14 mouse cellular contexts compared by ENCODE assay signal in the genomic region with DNA sequence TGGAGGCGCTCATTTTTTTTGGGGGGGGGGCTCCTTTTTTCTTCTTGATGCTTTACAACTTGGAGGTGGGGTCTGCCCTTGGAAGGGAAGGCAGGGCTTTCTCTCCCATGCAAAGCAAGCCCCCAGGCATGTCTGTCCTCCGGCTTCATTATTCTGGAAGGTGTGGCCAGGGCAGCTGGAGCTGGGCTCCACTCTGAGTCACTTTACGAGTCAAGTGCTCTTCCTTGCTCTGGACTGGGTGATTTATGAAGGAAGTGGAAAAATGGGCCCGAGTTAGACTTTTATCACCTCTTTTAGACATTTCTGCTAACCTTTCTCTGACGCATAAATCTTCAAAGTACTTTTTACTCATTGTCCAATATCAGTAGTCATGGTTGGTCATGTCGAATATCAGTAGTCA.
"Had no signal": no experiment of that assay in that cellular context is flagged by ENCODE, and none has a peak within 500 bp of the region (broad histone marks: within the 10 kb centered on the region; RNA-seq: fewer than 3 reads in every experiment).

No protein-coding gene starts in this region.

- H3K4me3 ChIP-seq: megakaryocyte, embryonic 14.5 days; midbrain, embryonic 13.5 days; midbrain, embryonic 15.5 days; neural tube, embryonic 12.5 days; stomach, embryonic 15.5 days had no signal

- H3K27me3 ChIP-seq: midbrain, embryonic 13.5 days; midbrain, embryonic 15.5 days; neural tube, embryonic 12.5 days; stomach, embryonic 15.5 days had no signal

- DNase-seq: lung, embryonic 14.5 days; lung, postnatal 14 days; lung, postnatal 36 days; right cerebral cortex, postnatal 14 days; thymus, adult 2 months; thymus, postnatal 25 days; thymus, postnatal 4 days had no signal

- H3K4me1 ChIP-seq: midbrain, embryonic 13.5 days; midbrain, embryonic 15.5 days; neural tube, embryonic 12.5 days; stomach, embryonic 15.5 days had no signal

- H3K36me3 ChIP-seq: midbrain, embryonic 13.5 days; midbrain, embryonic 15.5 days; neural tube, embryonic 12.5 days; stomach, embryonic 15.5 days had no signal

- H3K27ac ChIP-seq: macrophage; midbrain, embryonic 13.5 days; midbrain, embryonic 15.5 days; neural tube, embryonic 12.5 days; stomach, embryonic 15.5 days; stomach, postnatal 0 days had no signal
